Mouse (Mus musculus) spleen, adult 2 months (tissue): ENCODE results near the gene Egln1.

Experiments
- CTCF ChIP-seq: fragments of 200-500 bp; IDR thresholded peaks from 2 replicates; pipeline ENCODE4 v1.5.1; 2011; ENCODE audit warnings: mild to moderate bottlenecking, inconsistent platforms; ENCODE audit not compliant: insufficient read depth, insufficient read length, insufficient replicate concordance; ENCODE audit errors: extremely low read depth
- POLR2A ChIP-seq: fragments of 200-500 bp; IDR thresholded peaks from 2 replicates; pipeline ENCODE4 v1.6.1; 2011; ENCODE audit warnings: low read depth, low read length, inconsistent platforms

DNA sequence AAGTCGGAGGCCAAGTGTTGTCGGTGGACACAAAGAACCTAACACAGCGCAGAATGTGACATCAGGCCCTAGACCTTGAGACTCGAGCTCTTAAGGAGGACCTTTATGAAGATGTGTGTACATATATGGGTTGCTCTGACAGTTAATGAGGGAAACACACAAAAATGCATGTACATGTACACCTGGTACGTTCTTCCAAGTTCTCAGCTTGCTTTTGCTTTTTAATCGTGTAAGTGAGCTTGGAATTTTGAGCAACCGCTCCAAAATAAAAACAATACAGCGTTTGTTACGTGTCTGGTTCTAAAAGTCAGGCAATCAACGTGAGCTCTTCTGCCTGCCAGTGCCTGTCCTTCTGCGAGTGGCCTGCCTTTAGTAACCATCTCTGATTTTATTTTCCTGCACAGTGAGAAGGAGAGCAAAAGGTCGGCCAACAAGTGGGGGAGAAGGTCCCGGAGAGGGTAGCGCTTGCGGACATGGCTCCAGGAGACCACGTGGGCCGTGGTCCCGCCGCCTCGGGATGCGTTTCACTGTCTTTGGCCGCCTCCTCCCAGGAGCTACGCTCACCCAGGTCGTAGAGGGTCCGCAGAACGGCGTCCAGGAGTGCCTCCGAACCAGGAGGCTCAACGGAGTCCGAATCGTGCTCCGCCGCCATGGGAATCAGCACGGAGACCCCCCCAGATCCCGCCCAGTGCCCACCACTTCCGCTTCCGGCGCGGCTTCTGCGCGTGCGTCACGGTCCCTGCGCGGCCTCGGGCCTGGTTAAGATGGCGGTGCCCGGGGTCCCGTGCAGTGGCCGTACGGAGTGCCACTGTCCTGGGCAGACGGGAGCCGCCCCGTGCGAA is 86.6 kb downstream of the Egln1 start, which contains the start of the genes Gnpat and 2810004N23Rik:
- TF ChIP-seq POLR2A (peak; percentile 83), CTCF (no peak)
